Mouse (Mus musculus) myocyte (in vitro differentiated cells): ENCODE results near the gene Cacng5. TPM values are rescaled to one million over a fixed set of nuclear protein-coding genes. Genes with fewer than 3 reads are reported as not detected.

ENCODE experiments used
- H3K27me3 ChIP-seq: one replicate; pipeline ENCODE4 v1.6.1; 2011; ENCODE audit not compliant: control insufficient read depth, insufficient read depth, insufficient read length
- H3K36me3 ChIP-seq: one replicate; pipeline ENCODE4 v1.6.1; 2011; ENCODE audit not compliant: control insufficient read depth, insufficient read depth
- H3K4me2 ChIP-seq: one replicate; pipeline ENCODE4 v1.6.1; 2011; ENCODE audit warnings: low read depth, control low read depth
- H3K4me3 ChIP-seq: one replicate; pipeline ENCODE4 v1.5.1; 2011; ENCODE audit warnings: mild to moderate bottlenecking, control low read depth, moderate library complexity
- H3K79me2 ChIP-seq: one replicate; pipeline ENCODE4 v1.6.1; 2011; ENCODE audit not compliant: control insufficient read depth, insufficient read depth
- H3ac ChIP-seq: one replicate; pipeline ENCODE4 v1.6.1; 2011; ENCODE audit not compliant: control insufficient read depth, insufficient read length
- CEBPB ChIP-seq: IDR thresholded peaks from 2 replicates; pipeline ENCODE4 v1.6.1; 2011; ENCODE audit warnings: mild to moderate bottlenecking, moderate library complexity; ENCODE audit not compliant: poor library complexity, insufficient read depth, severe bottlenecking
- E2F4 ChIP-seq: IDR thresholded peaks from one replicate; pipeline ENCODE4 v1.6.1; 2011; ENCODE audit warnings: mild to moderate bottlenecking, control low read depth, moderate library complexity; ENCODE audit not compliant: insufficient read depth
- MAX ChIP-seq: IDR thresholded peaks from one replicate; pipeline ENCODE4 v1.6.1; 2011; ENCODE audit warnings: low read depth, mild to moderate bottlenecking, control low read depth
- MYOD1 ChIP-seq, 3 experiments: IDR thresholded peaks; one replicate each; pipeline ENCODE4 v1.6.1; 2011; ENCODE audit warnings: control low read depth in 2 of 3, low read depth in 2 of 3, mild to moderate bottlenecking in 2 of 3, moderate library complexity in 1 of 3; ENCODE audit not compliant: insufficient read length in 2 of 3, control insufficient read depth in 1 of 3
- MYOG ChIP-seq, 3 experiments: IDR thresholded peaks; one replicate each; pipeline ENCODE4 v1.6.1; 2011; ENCODE audit warnings: control low read depth in 2 of 3, low read depth in 2 of 3, mild to moderate bottlenecking in 2 of 3; ENCODE audit not compliant: insufficient read length in 2 of 3, control insufficient read depth in 1 of 3, insufficient read depth in 1 of 3
- POLR2A ChIP-seq: IDR thresholded peaks from one replicate; pipeline ENCODE4 v1.6.1; 2011; ENCODE audit warnings: low read depth, mild to moderate bottlenecking, control low read depth, moderate library complexity; ENCODE audit not compliant: insufficient read length
- POLR2AphosphoS2 ChIP-seq: IDR thresholded peaks from one replicate; pipeline ENCODE4 v1.6.1; 2011; ENCODE audit warnings: low read depth, control low read depth; ENCODE audit not compliant: insufficient read length
- REST ChIP-seq: IDR thresholded peaks from one replicate; pipeline ENCODE4 v1.6.1; 2011; ENCODE audit warnings: mild to moderate bottlenecking, control low read depth, moderate library complexity; ENCODE audit not compliant: insufficient read depth, insufficient read length
- SRF ChIP-seq: IDR thresholded peaks from one replicate; pipeline ENCODE4 v1.6.1; 2011; ENCODE audit warnings: low read depth; ENCODE audit not compliant: control insufficient read depth, insufficient read length
- TCF12 ChIP-seq: IDR thresholded peaks from one replicate; pipeline ENCODE4 v1.6.1; 2011; ENCODE audit warnings: mild to moderate bottlenecking, control low read depth; ENCODE audit not compliant: poor library complexity, insufficient read depth, severe bottlenecking
- TCF3 ChIP-seq: IDR thresholded peaks from one replicate; pipeline ENCODE4 v1.6.1; 2011; ENCODE audit warnings: low read depth, control low read depth; ENCODE audit not compliant: insufficient read length
- USF1 ChIP-seq: IDR thresholded peaks from one replicate; pipeline ENCODE4 v1.6.1; 2011; ENCODE audit warnings: low read depth, mild to moderate bottlenecking, control low read depth, moderate library complexity
- polyA plus RNA-seq: library from polyadenylated mRNA; unstranded; fragments of >200 nt; fragmentation: generic; extraction: Trizol; gene quantifications from one replicate; pipeline ENCODE4 v1.2.1, GENCODE M21; 2012; ENCODE audit warnings: missing spikeins

Gene Cacng5
- polyA plus RNA-seq, 1 experiment = not detected

GRCm38 (mm10) chr11:107905364-107905763 is 9.5 kb downstream of the Cacng5 start:
- Histone ChIP-seq H3K4me2 (no peak overlapping the region), H3ac (no peak overlapping the region), H3K27me3 (peaks cover 4% of the 10 kb centered on the region), H3K79me2 (no peaks in the 10 kb centered on the region), H3K4me3 (no peak overlapping the region), H3K36me3 (no peaks in the 10 kb centered on the region)
- no peak for TF ChIP-seq MYOG (IDR thresholded peaks at IDR 0.05; ENCODE audit: control insufficient read depth in 1 of 3, insufficient read depth in 1 of 3, insufficient read length in 2 of 3, low read depth in 2 of 3)

DNA sequence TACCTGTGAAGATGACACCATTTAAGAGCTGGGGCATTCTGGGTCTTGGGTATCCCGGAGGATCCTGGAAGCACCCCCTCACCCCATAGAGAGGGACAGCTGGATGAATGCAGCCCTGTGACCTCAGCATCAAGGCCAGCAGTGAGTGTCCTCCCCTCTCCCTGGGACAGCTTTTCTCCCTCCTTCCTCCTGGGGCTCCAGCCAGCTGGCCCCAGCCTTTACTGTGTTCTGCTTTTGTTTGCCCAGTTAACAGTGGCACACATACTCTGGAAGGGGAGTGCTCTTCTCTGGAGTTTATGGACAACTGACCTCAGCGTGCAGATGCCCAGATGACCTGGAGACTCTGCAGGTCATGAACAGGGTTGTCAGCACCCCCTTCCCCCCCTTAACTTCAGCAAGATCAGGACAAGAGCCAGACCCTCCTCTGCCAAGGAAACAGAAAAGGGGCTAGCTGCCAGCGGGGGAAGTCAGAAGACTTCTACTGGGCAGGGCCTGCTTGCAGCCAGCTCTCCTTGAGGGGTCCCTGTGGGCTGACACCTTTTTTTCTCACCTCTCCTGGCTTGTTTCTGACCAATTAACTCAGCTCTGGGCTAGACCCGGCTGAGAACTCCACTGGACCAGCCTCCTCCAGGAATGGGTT is 10.8 kb downstream of the Cacng5 start:
- Histone ChIP-seq H3K36me3 (no peaks in the 10 kb centered on the region), H3K4me2 (no peak overlapping the region), H3K79me2 (no peaks in the 10 kb centered on the region), H3ac (no peak overlapping the region), H3K4me3 (no peak overlapping the region), H3K27me3 (peaks cover 4% of the 10 kb centered on the region)
- TF ChIP-seq MAX (no peak), TCF12 (no peak), POLR2AphosphoS2 (no peak), MYOD1 (IDR thresholded peaks at IDR 0.05; ENCODE audit: control insufficient read depth in 1 of 3, insufficient read length in 2 of 3, low read depth in 2 of 3) (no peak)

DNA sequence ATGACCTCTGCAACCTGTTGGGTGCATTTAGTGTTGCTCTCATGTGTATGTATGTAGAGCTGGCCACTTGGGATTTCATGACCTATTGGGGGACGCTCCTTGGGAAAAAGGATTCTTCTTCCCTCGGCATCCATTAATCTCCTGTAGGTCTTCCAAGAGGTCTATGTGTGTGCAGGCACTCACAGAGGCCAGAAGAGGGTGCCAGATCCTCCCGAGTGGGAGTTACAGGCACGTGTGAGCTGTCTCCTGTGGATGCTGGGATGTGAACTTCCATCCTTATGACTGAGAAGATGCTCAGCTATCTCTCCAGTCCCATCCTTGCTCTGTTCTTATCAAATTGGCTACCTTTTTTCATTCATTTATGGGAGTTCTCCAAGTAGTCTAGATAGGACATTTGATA is 14.4 kb downstream of the Cacng5 start:
- Histone ChIP-seq H3K4me3 (no peak overlapping the region), H3K36me3 (no peaks in the 10 kb centered on the region), H3K27me3 (peaks cover 11% of the 10 kb centered on the region), H3K79me2 (no peaks in the 10 kb centered on the region), H3ac (no peak overlapping the region), H3K4me2 (no peak overlapping the region)
- TF ChIP-seq USF1 = no peak
- TF ChIP-seq REST = no peak
- no peak for TF ChIP-seq TCF3
- TF ChIP-seq CEBPB = no peak
- no peak for TF ChIP-seq SRF
- TF ChIP-seq POLR2A = no peak
- TF ChIP-seq MYOD1 (IDR thresholded peaks at IDR 0.05; ENCODE audit: control insufficient read depth in 1 of 3, insufficient read length in 2 of 3, low read depth in 2 of 3) = no peak
- TF ChIP-seq MAX = no peak
- TF ChIP-seq TCF12 = no peak
- no peak for TF ChIP-seq POLR2AphosphoS2

DNA sequence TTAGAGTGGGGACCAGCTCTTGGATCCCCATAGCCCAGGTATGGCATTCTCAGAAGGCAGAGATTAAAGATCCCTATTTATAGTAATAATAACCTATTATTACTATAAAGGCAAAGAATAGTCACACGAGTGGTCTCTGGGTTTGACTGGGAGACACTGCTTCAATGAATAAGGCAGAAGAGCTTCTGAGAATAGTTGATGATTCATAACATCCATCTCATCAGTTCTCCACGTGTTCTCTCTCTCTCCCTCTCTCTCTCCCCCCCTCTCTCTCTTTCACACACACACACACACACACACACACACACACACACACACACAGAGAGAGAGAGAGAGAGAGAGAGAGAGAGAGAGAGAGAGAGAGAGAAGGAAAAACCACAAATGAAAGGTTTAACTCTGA is 16.2 kb downstream of the Cacng5 start:
- no peak overlapping the region for H3K4me2 ChIP-seq
- no peaks in the 10 kb centered on the region for H3K36me3 ChIP-seq
- TF ChIP-seq REST = no peak
- no peak for TF ChIP-seq CEBPB
- no peak for TF ChIP-seq TCF12
- no peak for TF ChIP-seq E2F4
- no peak for TF ChIP-seq TCF3
- TF ChIP-seq POLR2A = no peak
- TF ChIP-seq MAX = no peak
- TF ChIP-seq MYOD1 (IDR thresholded peaks at IDR 0.05; ENCODE audit: control insufficient read depth in 1 of 3, insufficient read length in 2 of 3, low read depth in 2 of 3) = no peak
- no peak for TF ChIP-seq USF1
- no peak for TF ChIP-seq MYOG (IDR thresholded peaks at IDR 0.05; ENCODE audit: control insufficient read depth in 1 of 3, insufficient read depth in 1 of 3, insufficient read length in 2 of 3, low read depth in 2 of 3)
- no peak for TF ChIP-seq SRF
- TF ChIP-seq POLR2AphosphoS2 = no peak
- peaks cover 9% of the 10 kb centered on the region for H3K27me3 ChIP-seq
- H3K4me3 ChIP-seq = no peak overlapping the region
- H3K79me2 ChIP-seq = no peaks in the 10 kb centered on the region
- no peak overlapping the region for H3ac ChIP-seq

GRCm38 (mm10) chr11:107895635-107896034 is 19.2 kb downstream of the Cacng5 start:
- no peaks in the 10 kb centered on the region for H3K36me3 ChIP-seq
- H3K79me2 ChIP-seq = no peaks in the 10 kb centered on the region
- H3ac ChIP-seq = no peak overlapping the region
- no peak overlapping the region for H3K4me2 ChIP-seq
- no peak for TF ChIP-seq MAX
- H3K27me3 ChIP-seq = peaks cover 15% of the 10 kb centered on the region
- H3K4me3 ChIP-seq = no peak overlapping the region

DNA sequence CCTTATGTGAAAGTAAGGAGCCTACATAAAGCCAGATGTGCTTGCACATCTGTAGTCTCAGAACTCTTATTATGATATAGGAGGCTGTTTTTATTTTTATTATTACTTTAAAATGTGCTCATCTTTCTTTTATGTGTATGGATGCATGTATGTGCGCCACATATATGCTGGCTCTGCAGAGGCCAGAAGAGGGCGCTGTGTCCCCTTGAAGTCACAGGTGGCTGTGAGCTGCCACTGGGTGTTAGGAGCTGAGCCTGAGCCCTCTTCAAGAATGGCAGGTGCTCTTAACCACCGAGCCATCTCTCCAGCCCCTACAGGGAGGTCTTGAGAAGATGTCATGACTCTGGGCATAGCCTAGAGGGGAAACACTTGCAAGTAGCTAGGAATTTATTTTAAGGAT is 23.5 kb downstream of the Cacng5 start:
- Histone ChIP-seq H3K4me2 (no peak overlapping the region), H3K27me3 (peaks cover 14% of the 10 kb centered on the region), H3K79me2 (no peaks in the 10 kb centered on the region), H3ac (no peak overlapping the region), H3K4me3 (no peak overlapping the region), H3K36me3 (no peaks in the 10 kb centered on the region)
- TF ChIP-seq POLR2A = no peak
- no peak for TF ChIP-seq USF1
- TF ChIP-seq POLR2AphosphoS2 = no peak
- TF ChIP-seq TCF3 = no peak
- TF ChIP-seq REST = no peak
- no peak for TF ChIP-seq TCF12
- no peak for TF ChIP-seq MYOG (IDR thresholded peaks at IDR 0.05; ENCODE audit: control insufficient read depth in 1 of 3, insufficient read depth in 1 of 3, insufficient read length in 2 of 3, low read depth in 2 of 3)
- no peak for TF ChIP-seq CEBPB
- no peak for TF ChIP-seq MYOD1 (IDR thresholded peaks at IDR 0.05; ENCODE audit: control insufficient read depth in 1 of 3, insufficient read length in 2 of 3, low read depth in 2 of 3)
